In genomic region chr16:11166431-11166830, GRCm38 (mm10) we compare ENCODE assay signal across 21 mouse cellular contexts. TPM values are rescaled to one million over a fixed set of nuclear protein-coding genes. Genes with fewer than 3 reads are reported as not detected.
DNase-seq lines count a peak whose midpoint lies in the region; TF ChIP-seq lines count a peak whose summit lies in the region.
"Had no signal": no experiment of that assay in that cellular context is flagged by ENCODE, and none has a peak within 500 bp of the region (broad histone marks: within the 10 kb centered on the region; RNA-seq: fewer than 3 reads in every experiment).

No protein-coding gene starts in this region.

- no peak for TF ChIP-seq CTCF in left cerebral cortex, adult 2 months (IDR thresholded peaks at IDR 0.05)
- no peak for TF ChIP-seq CTCF in cortical plate, adult 2 months (IDR thresholded peaks at IDR 0.05; ENCODE audit: extremely low read depth, insufficient read depth, low read length)

- intact Hi-C loops in left cerebral cortex, postnatal 25 days (cut with DNase I), result no loop called here
- intact Hi-C loops in left cerebral cortex, adult 2 months (cut with DNase I), result no loop called here

- no peak overlapping the region for H3K4me3 ChIP-seq in left cerebral cortex, adult 2 months
- no peak overlapping the region for H3K4me3 ChIP-seq in cortical plate, adult 2 months (ENCODE audit: insufficient read depth, low read length)
- H3K4me3 ChIP-seq: embryonic facial prominence, embryonic 12.5 days; forebrain, embryonic 12.5 days; hindbrain, embryonic 15.5 days; limb, embryonic 13.5 days; liver, embryonic 12.5 days had no signal

- no peak overlapping the region; the same call in 1 of the 2 replicates for H3K27ac ChIP-seq in left cerebral cortex, adult 2 months
- H3K27ac ChIP-seq in cortical plate, adult 2 months (ENCODE audit: insufficient read depth, low read length), result 0 out of 2 replicates have a peak overlapping the region, but pooled peaks have one; percentile 3
- H3K27ac ChIP-seq: embryonic facial prominence, embryonic 12.5 days; forebrain, embryonic 12.5 days; hindbrain, embryonic 15.5 days; limb, embryonic 13.5 days; liver, embryonic 12.5 days had no signal

- TF ChIP-seq POLR2A in cortical plate, adult 2 months (IDR thresholded peaks at IDR 0.05; ENCODE audit: extremely low read depth, insufficient read depth, low read length), result no peak

- no peaks in the 10 kb centered on the region for H3K4me1 ChIP-seq in cortical plate, adult 2 months (ENCODE audit: control insufficient read depth, insufficient read depth, low read length)
- H3K4me1 ChIP-seq: forebrain, embryonic 12.5 days had no signal

- peak; percentile 37 for DNase-seq in layer of hippocampus, adult 11-12 months (ENCODE audit: low spot score)
- no peak for DNase-seq in layer of hippocampus, postnatal 25 days (ENCODE audit: extremely low spot score in 1 of 2, low spot score in 1 of 2)
- peak; percentile 25 to 79 for DNase-seq in left cerebral cortex, postnatal 25 days (ENCODE audit: low spot score in 2 of 2)
- DNase-seq in left cerebral cortex, adult 2 months (ENCODE audit: extremely low spot score in 1 of 2, low spot score in 2 of 2), result no peak
- peak; percentile 83 for DNase-seq in telencephalon, adult 2 months (ENCODE audit: low read depth, low spot score)
- DNase-seq in ovary, adult 18-20 months (ENCODE audit: low spot score), result no peak
- DNase-seq: adrenal gland, postnatal 25 days; cerebellum, postnatal 14 days; gastrocnemius, postnatal 10 days; kidney, adult 8-10 months; kidney, postnatal 10 days; lung, adult 2 months; lung, postnatal 14 days; thymus, adult 2 months; thymus, postnatal 4 days had no signal

RNA-seq across cellular contexts. Expression of gene Zc3h7a, which starts 9.8 kb away (rescaled TPM):
- total RNA-seq in layer of hippocampus, postnatal 25 days (2021), result 10 to 100 TPM; 58.0 to 80.6 TPM
- total RNA-seq in left cerebral cortex, postnatal 25 days (2021), result 10 to 100 TPM; 47.8 to 70.3 TPM
- 10 to 100 TPM; 68.5 to 76.4 TPM for total RNA-seq in left cerebral cortex, adult 2 months (2021)
- 76.4 and 77.7 TPM in 2 replicates for polyA plus RNA-seq in cortical plate, adult 2 months (2012; rRNA removed)

RNA-seq across cellular contexts. Expression of gene Txndc11, which starts 32.0 kb away (rescaled TPM):
- total RNA-seq in layer of hippocampus, postnatal 25 days (2021), result 10 to 100 TPM; 27.3 to 31.5 TPM
- 10 to 100 TPM; 33.3 to 33.9 TPM for total RNA-seq in left cerebral cortex, postnatal 25 days (2021)
- 10 to 100 TPM; 35.2 to 37.7 TPM for total RNA-seq in left cerebral cortex, adult 2 months (2021)
- 24.2 and 25.2 TPM in 2 replicates for polyA plus RNA-seq in cortical plate, adult 2 months (2012; rRNA removed)

RNA-seq across cellular contexts. Expression of gene Rsl1d1, which starts 36.7 kb away (rescaled TPM):
- total RNA-seq in layer of hippocampus, postnatal 25 days (2021), result 10 to 100 TPM; 54.1 to 55.0 TPM
- total RNA-seq in left cerebral cortex, postnatal 25 days (2021), result 10 to 100 TPM; 51.8 to 53.2 TPM
- total RNA-seq in left cerebral cortex, adult 2 months (2021), result 10 to 100 TPM; 46.3 to 50.1 TPM
- 38.6 and 38.9 TPM in 2 replicates for polyA plus RNA-seq in cortical plate, adult 2 months (2012; rRNA removed)

Comparison
In these comparisons a context has a peak if more than half of its experiments do, and no peak if none do; other contexts are left out.
1. DNase-seq: peak in layer of hippocampus, adult 11-12 months (single experiment), left cerebral cortex, postnatal 25 days (2 of 2) and telencephalon, adult 2 months (single experiment); none in layer of hippocampus, postnatal 25 days (0 of 2), left cerebral cortex, adult 2 months (0 of 2) and ovary, adult 18-20 months (single experiment).